Mouse (Mus musculus) urinary bladder, postnatal 36 days (tissue): ENCODE results near the gene Plxnc1.

Experiments
- DNase-seq, 2 experiments: peaks; one replicate each; pipeline ENCODE4 v3.0.0; 2022; ENCODE audit warnings: low spot score in 2 of 2, mixed read lengths in 1 of 2

Plxnc1 gene

GRCm38 (mm10) chr10:94866995-94867856 lies 77.4 kb downstream of the Plxnc1 start:
- no peak for DNase-seq

DNA sequence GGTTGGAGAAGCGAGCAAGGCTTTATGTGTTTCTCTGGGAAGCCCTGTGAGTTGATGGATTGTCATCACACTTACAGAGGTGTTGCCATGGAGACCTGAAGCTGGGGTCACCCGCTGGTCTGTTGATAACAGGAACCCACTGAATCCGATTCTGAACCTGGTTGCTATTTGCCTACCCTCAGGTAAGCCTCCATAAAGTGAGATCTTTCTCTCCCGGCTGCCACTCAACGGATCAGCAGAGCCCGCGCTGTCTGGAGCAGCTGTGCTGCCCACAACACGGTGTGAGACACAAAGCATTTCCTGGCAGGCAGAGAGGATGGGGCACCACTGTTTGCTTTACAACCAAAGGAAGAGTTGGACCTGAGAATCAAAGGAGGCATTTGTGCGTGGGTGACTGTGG lies 79.4 kb downstream of the Plxnc1 start:
- DNase-seq, result no peak

GRCm38 (mm10) chr10:94864199-94864928 lies 80.3 kb downstream of the Plxnc1 start:
- no peak for DNase-seq

- no peak for DNase-seq
Measured at GRCm38 (mm10) chr10:94863251-94863650, 81.4 kb downstream of the Plxnc1 start.

- no peak for DNase-seq
Measured at GRCm38 (mm10) chr10:94860870-94861269, 83.8 kb downstream of the Plxnc1 start.

DNA sequence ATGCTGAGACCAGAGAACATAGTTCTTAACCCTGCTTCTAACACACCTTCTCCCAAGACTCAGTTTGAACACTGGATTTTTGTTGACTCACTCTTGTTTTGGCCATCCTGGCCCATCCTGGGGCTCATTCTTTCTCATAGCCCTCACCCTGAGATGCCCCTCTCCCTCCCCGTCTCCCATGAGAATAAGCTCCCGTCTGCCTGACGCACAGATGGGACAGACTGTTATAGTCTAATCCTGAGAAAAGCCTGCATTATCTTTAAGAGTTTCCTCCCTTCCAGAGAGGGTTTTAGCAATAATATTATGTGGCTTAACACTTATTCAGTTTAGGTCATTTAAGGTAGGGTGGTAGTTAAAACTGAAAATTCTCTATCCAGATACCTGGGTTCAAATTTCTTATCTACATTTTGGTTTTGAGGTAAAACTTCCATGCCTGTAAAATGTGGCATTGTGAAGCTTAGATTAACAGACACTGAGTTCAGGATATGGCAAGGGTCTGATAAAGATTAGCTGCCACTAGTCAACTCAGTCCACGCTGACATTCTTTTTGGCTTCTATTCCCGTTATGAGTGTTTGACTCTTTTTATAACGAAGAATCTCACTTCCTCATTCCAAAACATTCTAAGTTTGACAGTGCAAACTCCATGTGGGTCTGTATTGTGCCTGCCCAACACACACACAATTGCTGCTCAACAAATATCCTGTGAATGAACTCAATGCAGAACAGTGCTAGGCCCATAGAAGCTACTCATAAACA lies 86.2 kb downstream of the Plxnc1 start:
- no peak for DNase-seq

- no peak for DNase-seq
Measured at GRCm38 (mm10) chr10:94850565-94850964, 94.1 kb downstream of the Plxnc1 start.

- no peak for DNase-seq
Measured at GRCm38 (mm10) chr10:94849930-94850329, 94.7 kb downstream of the Plxnc1 start.

GRCm38 (mm10) chr10:94849360-94849759 lies 95.3 kb downstream of the Plxnc1 start:
- no peak for DNase-seq

DNA sequence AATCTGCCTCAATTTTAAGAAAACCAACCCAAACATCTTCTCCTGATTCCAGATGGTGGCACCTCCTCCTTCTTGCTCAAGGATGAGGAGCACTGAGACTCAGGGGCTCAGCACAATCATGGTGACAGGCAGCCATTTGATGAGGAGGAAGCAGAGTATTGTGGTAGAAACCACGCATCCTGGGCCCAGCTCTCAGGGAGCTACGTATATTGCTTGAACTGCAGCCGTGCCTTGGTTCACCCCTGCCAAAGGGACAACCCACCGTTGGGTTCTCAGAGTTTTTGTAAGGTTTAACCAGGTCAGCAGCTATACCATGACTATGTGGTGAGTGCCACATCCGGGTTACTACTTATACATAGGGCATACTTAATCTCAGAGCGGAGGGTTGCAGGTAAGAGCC lies 96.3 kb downstream of the Plxnc1 start:
- DNase-seq, result no peak

DNA sequence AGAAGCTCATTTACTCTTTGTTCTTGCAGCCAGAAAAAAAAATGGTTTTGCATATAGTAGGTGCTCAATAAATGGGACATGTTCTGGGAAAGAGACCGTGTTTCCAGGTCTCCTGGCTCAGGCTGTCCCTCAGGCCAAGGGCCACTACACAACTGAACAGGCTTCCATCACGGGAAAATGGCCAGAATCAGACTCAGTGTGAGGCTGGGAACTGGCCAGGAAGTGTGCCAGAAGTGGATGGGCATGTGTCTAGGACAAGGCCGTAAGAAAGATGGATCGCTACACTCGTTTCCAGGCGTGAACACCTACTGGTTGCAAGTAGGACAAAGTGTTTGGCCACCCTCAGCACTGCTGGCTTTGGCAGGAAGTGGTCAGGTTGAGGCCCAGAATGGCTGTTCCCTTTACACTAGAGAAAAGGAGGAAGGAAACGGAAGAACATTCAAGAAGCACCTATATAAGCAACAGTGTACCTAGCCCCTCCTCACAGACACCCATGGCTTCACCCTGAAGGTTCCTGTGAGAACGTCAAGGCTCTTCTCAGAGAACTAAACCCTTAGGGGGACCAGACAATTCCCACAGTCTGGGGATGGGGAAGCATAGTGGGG lies 98.0 kb downstream of the Plxnc1 start:
- no peak for DNase-seq

GRCm38 (mm10) chr10:94844692-94845091 lies 99.9 kb downstream of the Plxnc1 start:
- DNase-seq, result no peak

- DNase-seq, result no peak
Measured at GRCm38 (mm10) chr10:94835874-94836273, 108.8 kb downstream of the Plxnc1 start.

DNA sequence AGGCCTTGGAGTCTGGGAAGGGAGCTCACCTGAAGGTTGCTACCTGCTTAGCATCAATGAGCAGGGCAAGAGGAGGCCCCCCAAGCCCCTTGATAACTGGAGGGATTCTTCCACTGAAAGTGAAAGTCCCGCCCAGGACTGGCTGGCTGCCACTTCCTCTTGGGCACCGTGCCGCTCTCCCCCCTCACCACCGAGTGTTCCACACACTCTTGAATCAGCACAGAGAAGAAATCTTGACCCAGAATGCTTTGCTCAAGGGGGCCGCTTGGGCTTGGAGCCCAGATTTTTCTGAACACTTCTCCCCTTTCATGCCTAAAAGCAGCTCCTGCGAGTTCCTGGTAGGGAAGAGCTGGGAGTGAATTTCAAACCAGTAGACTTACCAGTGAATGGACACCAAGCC lies 115.2 kb downstream of the Plxnc1 start:
- peak; percentile 37 to 71 for DNase-seq

- DNase-seq, result no peak
Measured at GRCm38 (mm10) chr10:94828734-94829230, 115.9 kb downstream of the Plxnc1 start.

- DNase-seq, result no peak
Measured at GRCm38 (mm10) chr10:94827890-94828733, 116.5 kb downstream of the Plxnc1 start.

DNA sequence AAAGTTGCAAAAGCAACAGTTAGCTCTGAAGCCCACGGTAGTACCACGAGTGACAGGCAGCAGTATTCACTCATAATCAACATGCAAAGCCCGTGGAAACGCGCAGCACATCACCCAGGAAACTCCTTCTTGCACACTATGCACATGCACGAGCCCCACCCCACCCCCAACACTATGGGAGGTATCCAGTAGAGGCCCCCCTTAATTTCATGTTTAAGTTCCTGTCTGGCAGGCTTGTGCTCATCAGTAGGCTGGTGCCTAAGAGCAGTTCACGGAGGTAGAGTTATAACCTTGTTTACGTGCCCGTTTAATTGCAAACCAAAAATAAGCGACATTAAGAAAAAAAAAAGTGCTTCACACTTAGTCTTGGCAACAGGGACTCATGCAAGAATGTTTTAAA lies 117.3 kb downstream of the Plxnc1 start:
- DNase-seq, result no peak

DNA sequence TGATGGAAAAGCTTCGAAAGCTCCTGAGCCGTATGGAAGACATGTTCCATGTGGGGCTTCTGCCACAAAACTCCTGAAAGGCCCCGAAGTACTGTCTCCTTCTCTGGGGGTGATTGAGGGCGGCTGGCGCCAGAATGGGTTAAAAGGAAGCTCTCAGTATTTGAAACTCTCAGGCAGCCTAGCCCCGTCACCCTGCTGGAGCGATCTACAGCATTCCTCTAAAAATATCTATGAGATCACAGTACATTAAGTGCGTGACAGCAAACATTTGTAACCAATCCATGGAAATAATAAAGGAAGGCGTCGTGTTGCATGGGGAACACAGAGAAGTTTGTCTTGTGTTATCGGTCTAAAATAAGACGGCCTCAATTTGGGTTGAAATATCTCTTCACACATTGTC lies 118.2 kb downstream of the Plxnc1 start:
- no peak for DNase-seq

DNA sequence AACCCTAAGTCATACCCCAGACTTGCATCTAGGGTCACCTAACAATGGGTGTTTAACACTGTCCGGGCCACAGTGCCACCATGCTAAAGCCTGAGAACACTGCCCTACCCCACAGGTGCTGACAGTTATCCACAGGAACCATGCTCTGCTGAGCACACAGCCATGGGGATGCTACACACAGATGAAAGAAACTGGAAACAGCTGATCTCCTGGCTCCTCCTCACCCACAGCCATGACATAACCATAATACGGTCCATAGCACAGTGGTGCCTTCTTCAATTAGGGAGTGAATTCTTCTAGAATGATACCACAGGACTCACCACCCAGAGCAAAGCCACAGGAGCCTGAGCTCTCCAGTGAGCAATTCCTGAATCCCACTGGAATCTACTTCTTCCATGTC lies 118.7 kb downstream of the Plxnc1 start:
- DNase-seq, result no peak

DNA sequence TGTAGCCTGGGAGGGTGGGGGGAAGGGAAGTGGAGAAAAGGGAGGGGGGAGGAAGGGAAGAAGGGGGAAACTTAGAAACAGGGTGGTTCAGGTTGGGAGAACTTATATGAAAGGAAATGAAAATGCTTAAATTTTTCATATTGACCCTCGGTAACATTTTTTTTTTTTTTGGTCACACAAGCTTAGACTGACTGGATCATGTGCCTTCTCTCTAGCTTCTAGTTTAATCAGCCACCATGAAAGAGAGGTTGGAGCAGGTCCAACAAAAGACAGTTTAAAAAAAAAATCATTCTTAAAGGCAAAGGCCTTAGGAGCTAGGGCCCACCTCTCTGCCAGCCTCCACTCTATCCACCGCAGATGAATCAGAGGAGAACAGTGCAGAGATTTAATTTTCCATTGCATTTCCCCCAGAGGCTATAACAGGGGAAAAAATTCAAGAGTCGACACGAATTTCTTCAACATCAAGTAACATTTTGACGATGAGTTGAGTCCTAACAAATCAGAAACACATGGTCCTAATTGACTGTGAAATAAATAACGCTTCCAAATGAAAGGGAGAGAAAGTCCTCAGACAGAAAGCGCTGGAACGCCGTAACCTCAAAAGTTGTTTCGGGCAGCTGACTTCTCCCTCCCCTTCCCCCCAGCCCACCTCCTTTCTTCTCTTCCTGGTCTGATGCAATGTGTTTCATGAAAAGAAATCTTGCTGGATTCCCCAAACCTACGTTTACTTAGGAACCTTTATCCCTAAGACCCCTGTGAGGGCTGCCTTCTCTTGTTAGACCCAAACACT lies 120.5 kb downstream of the Plxnc1 start:
- no peak for DNase-seq
